Mouse (Mus musculus): ENCODE measurements around the gene Shcbp1l.
"Not testable (repeated sequence)": the region's sequence is repeated elsewhere in the genome, so short reads cannot be mapped to it uniquely, and the experiment has no call there.

Gene Shcbp1l

GRCm38 (mm10) chr1:153424770-153425584 lies at the start of gene Shcbp1l:
TSS of gene Shcbp1l (plus strand) at chr1:153425162.
- no peak for DNase-seq (ENCODE audit: low read depth, low spot score)

- DNase-seq (ENCODE audit: low read depth, low spot score) = no peak
Observed at GRCm38 (mm10) chr1:153376446-153376845, 48.5 kb upstream of the Shcbp1l start.

- DNase-seq (ENCODE audit: low read depth, low spot score) = no peak
Observed at GRCm38 (mm10) chr1:153378587-153378986, 46.4 kb upstream of the Shcbp1l start.

- no peak for DNase-seq (ENCODE audit: low read depth, low spot score)
Observed at GRCm38 (mm10) chr1:153379832-153380231, 45.1 kb upstream of the Shcbp1l start.

GRCm38 (mm10) chr1:153380746-153381282 lies 44.1 kb upstream of the Shcbp1l start:
- no peak for DNase-seq (ENCODE audit: low read depth, low spot score)

- DNase-seq (ENCODE audit: low read depth, low spot score) = no peak
Observed at GRCm38 (mm10) chr1:153385081-153385480, 39.9 kb upstream of the Shcbp1l start.

GRCm38 (mm10) chr1:153385661-153386060 lies 39.3 kb upstream of the Shcbp1l start:
- not testable (repeated sequence) for DNase-seq (ENCODE audit: low read depth, low spot score)

GRCm38 (mm10) chr1:153386271-153387069 lies 38.5 kb upstream of the Shcbp1l start:
- peak; percentile 95 for DNase-seq (ENCODE audit: low read depth, low spot score)

- not testable (repeated sequence) for DNase-seq (ENCODE audit: low read depth, low spot score)
Observed at GRCm38 (mm10) chr1:153395706-153396105, 29.3 kb upstream of the Shcbp1l start.

GRCm38 (mm10) chr1:153401765-153402164 lies 23.2 kb upstream of the Shcbp1l start:
- DNase-seq (ENCODE audit: low read depth, low spot score) = peak; percentile 94

GRCm38 (mm10) chr1:153407641-153408040 lies 17.3 kb upstream of the Shcbp1l start:
- DNase-seq (ENCODE audit: low read depth, low spot score) = not testable (repeated sequence)

GRCm38 (mm10) chr1:153408296-153408695 lies 16.7 kb upstream of the Shcbp1l start:
- not testable (repeated sequence) for DNase-seq (ENCODE audit: low read depth, low spot score)

- DNase-seq (ENCODE audit: low read depth, low spot score) = not testable (repeated sequence)
Observed at GRCm38 (mm10) chr1:153410915-153411314, 14.0 kb upstream of the Shcbp1l start.

GRCm38 (mm10) chr1:153411723-153412122 lies 13.2 kb upstream of the Shcbp1l start:
- no peak for DNase-seq (ENCODE audit: low read depth, low spot score)

- not testable (repeated sequence) for DNase-seq (ENCODE audit: low read depth, low spot score)
Observed at GRCm38 (mm10) chr1:153412663-153413396, 12.1 kb upstream of the Shcbp1l start.

GRCm38 (mm10) chr1:153413397-153414020 lies 11.5 kb upstream of the Shcbp1l start:
- DNase-seq (ENCODE audit: low read depth, low spot score) = not testable (repeated sequence)

GRCm38 (mm10) chr1:153414114-153414723 lies 10.7 kb upstream of the Shcbp1l start:
- not testable (repeated sequence) for DNase-seq (ENCODE audit: low read depth, low spot score)

- DNase-seq (ENCODE audit: low read depth, low spot score) = no peak
Observed at GRCm38 (mm10) chr1:153414962-153415361, 10.0 kb upstream of the Shcbp1l start.

- not testable (repeated sequence) for DNase-seq (ENCODE audit: low read depth, low spot score)
Observed at GRCm38 (mm10) chr1:153415742-153416141, 9.2 kb upstream of the Shcbp1l start.

GRCm38 (mm10) chr1:153416271-153416832 lies 8.6 kb upstream of the Shcbp1l start:
- not testable (repeated sequence) for DNase-seq (ENCODE audit: low read depth, low spot score)
